Mouse (Mus musculus): ENCODE results near the gene Ddx52.

DNA sequence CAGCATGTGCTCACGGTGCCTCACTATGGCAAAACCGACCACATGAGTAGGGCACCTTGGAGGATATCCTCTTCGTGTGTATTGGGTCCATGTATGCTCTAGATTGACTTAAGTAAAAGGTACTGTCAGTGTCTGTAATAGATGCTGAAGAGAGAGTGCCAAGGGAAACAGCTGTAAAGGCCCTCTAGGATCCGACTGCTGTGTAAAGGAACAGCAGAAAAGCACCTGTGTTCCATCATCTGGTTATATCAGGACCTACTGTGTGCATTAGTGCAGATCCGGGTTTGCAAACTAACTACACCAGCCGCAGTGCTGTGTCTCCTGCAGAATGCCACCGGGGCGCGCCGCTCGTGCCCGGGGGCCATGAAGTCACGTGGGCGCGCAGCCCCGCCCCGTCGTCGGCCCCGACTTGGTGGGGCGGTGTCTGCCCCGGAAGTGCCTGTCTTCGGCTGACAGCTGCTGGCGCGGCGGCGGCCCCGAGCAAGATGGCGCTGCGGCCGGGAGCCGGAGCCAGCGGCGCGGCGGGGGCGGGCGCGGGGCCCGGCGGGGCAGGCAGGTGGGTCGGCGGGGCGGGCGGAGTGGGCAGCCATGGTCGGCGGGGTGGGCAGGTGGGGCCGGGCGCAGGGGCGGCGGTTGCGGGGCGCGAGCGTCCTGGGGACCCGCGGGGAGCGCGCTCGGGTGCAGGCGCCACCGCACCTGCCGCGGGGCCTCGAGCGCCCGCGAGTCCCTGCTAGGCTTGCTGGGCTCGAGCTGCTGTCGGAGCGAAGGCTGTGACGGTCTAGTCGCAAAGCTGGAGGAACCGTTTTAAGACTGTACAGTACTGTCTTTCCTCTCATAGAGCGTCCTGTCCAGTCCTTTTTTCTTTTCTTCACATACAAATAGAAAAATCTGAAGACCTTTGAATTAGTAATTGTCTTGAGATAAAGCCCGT, 22.4 kb downstream of the Ddx52 start, which contains the start of gene Synrg:
- TF ChIP-seq CTCF (IDR thresholded peaks at IDR 0.05; ENCODE audit: control insufficient read depth, insufficient read depth, insufficient replicate concordance, low read depth, low read length) (no peak), POLR2A (IDR thresholded peaks at IDR 0.05; ENCODE audit: control insufficient read depth, low read depth, low read length) (peak; percentile 64; the same call in 1 of the 2 replicates)
